Mouse (Mus musculus) embryonic fibroblast, embryonic 13.5 days (primary cell): ENCODE measurements around the gene Timm29. TPM values are rescaled to one million over a fixed set of nuclear protein-coding genes. Genes with fewer than 3 reads are reported as not detected.

Experiments
- H3K27ac ChIP-seq: 2 replicates; pipeline ENCODE4 v1.5.1; 2012; ENCODE audit warnings: low read length, control low read depth, inconsistent platforms; ENCODE audit not compliant: insufficient read depth
- H3K4me1 ChIP-seq: 2 replicates; pipeline ENCODE4 v1.6.1; 2011; ENCODE audit warnings: low read length; ENCODE audit not compliant: control insufficient read depth, insufficient read depth
- H3K4me3 ChIP-seq: 2 replicates; pipeline ENCODE4 v1.5.1; 2011; ENCODE audit warnings: mild to moderate bottlenecking, control low read depth, low read length; ENCODE audit not compliant: insufficient read depth
- CTCF ChIP-seq: IDR thresholded peaks from 2 replicates; pipeline ENCODE4 v1.5.1; 2011; ENCODE audit warnings: mild to moderate bottlenecking, control low read depth, low read length, moderate library complexity, borderline replicate concordance; ENCODE audit not compliant: insufficient read depth
- POLR2A ChIP-seq: IDR thresholded peaks from 2 replicates; pipeline ENCODE4 v1.6.1; 2011; ENCODE audit warnings: low read depth, mild to moderate bottlenecking, control low read depth, low read length, moderate library complexity
- polyA plus RNA-seq: library from polyadenylated mRNA; stranded (reverse); fragments of >200 nt; gene quantifications from 2 replicates; pipeline ENCODE4 v1.2.4, GENCODE M21; 2011; ENCODE audit warnings: low read depth; ENCODE audit not compliant: missing spikeins, insufficient read length

Gene Timm29
- polyA plus RNA-seq, 1 experiment = 31.6 TPM

DNA sequence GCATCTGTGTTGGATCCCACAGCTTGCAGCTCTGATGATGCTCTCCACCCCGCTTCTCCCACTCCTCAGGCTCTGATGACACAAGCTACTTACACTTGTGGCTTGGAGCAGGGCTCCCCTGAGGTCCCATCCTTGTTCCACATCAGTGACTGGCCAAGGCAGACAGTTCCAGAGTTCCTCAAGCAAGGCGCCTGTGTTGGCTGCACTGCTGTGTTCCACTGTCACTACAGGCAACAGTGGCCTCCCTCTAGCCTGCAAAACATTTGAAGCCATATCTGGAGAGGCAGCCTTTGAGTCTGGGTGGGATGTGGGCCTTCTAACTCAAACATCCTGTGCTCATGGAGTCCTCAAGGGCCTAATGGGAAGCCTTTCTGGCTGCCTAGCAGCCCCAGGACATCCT, 35.5 kb upstream of the Timm29 start:
- H3K4me1 ChIP-seq = 0 out of 2 replicates have a peak, but pooled peaks cover 4% of the 10 kb centered on the region
- no peak overlapping the region for H3K27ac ChIP-seq
- no peak overlapping the region for H3K4me3 ChIP-seq
- TF ChIP-seq CTCF (no peak), POLR2A (no peak)

DNA sequence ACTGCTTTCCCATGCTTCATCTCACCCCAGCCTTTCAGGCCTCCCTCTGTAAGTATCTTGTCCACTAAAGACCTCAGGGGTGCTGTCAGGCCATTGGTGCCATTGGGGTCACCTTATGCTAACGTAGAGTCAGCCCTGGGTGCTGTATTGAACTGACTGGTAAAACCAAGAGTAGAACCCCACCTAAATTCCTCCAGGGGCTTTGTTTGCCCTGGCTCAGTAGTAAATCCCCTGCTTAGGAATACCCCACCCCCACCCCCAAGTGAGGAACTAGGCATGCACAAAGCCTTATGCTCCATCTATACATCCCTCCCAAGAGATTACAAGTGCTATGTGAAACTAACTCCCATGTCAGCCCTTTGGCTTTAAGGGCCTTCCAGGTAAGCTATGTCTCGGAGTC, 35.0 kb upstream of the Timm29 start:
- Histone ChIP-seq H3K27ac (no peak overlapping the region), H3K4me3 (no peak overlapping the region), H3K4me1 (0 out of 2 replicates have a peak, but pooled peaks cover 4% of the 10 kb centered on the region)
- TF ChIP-seq CTCF = no peak
- TF ChIP-seq POLR2A = no peak

DNA sequence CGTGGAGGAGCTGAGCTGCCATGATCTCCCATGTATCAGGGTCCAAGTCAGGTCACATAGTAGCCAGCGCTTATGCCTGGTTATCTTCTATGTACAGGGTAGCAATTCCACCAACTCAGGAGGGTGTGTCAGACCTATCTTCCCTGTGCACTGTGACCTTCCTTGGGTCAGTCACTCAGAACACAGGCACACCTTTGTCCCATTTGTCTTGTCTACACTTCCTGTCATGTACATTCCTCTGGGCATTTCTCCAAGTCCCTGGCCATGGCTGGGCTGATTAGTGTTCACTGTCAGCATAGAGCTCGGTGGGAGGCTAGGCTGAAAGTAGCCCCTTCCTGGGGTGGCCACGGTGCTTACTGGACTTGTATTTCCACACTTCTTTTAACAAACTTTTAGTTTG, 34.2 kb upstream of the Timm29 start:
- Histone ChIP-seq H3K27ac (no peak overlapping the region), H3K4me1 (0 out of 2 replicates have a peak, but pooled peaks cover 4% of the 10 kb centered on the region), H3K4me3 (no peak overlapping the region)
- TF ChIP-seq CTCF (no peak), POLR2A (no peak)

DNA sequence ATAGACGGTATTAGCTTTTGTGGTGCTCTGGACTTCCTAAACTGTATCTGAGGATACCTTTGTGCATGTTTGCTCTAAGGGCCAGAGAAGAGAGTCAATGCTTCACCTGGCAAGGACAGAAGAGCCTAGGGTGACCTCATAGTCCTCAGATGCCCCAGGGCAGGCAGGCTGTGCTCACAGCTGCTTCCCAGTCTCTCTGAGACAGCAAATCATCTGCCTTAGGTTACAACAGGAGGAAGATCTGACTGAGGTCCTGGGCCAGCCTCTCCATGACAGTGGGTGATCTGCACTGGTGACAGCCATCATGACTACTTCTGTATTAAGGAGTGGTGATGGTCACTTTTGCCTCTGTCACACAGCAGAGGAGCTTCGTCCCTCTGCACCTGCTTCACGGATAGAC, 33.4 kb upstream of the Timm29 start:
- TF ChIP-seq POLR2A = no peak
- TF ChIP-seq CTCF = no peak
- Histone ChIP-seq H3K27ac (no peak overlapping the region), H3K4me3 (no peak overlapping the region), H3K4me1 (peaks cover 5% of the 10 kb centered on the region)

DNA sequence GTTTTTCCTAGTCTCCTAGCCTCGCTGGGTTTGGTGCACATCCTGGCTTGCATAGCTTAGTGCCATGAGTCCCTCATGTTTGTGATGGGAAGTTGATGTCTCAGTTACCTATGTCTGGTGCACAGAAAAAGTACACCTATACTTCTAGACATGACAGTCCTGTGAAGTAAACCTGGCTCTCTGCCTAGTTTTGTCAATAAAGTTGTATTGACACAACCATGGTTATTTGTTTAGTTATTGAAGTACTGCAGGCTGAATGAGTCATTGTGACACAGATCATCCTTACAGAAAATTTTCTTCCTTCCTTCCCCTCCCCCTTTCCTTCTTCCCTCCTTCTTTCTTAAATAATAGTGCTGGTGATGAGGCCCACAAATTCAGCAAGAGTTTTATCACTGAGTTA, 28.1 kb upstream of the Timm29 start:
- peaks cover 4% of the 10 kb centered on the region for H3K4me1 ChIP-seq
- peak overlapping the region; percentile 19; the same call in 1 of the 2 replicates for H3K27ac ChIP-seq
- no peak overlapping the region for H3K4me3 ChIP-seq
- no peak for TF ChIP-seq CTCF

DNA sequence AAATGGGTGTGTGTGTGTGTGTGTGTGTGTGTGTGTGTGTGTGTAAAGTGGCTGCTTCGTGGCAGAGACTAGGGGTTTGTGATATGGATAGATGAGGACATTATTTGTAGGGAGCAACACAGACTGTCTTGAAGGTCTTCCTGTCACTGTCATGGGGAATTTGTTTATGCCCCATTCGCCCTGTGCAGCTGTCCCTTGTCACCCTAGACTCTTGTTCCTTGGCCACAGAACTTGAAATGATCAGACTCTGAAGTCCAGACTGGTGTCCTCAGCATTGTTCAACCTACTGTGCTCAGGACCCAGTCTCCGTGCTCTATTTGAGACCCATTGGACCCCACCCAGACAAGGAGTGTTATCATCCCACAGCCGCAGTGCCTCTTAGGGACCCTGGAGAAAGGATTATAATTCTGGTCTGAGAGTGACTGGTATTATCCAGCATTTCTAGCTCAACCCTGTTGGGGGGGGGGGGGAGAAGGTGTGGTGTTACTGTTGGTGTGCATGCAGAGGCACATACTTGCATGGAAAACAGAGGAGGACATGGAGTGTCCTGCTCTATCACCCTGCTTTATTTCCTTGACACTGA, 27.4 kb upstream of the Timm29 start:
- no peak overlapping the region for H3K27ac ChIP-seq
- H3K4me1 ChIP-seq = peaks cover 4% of the 10 kb centered on the region
- H3K4me3 ChIP-seq = no peak overlapping the region
- no peak for TF ChIP-seq CTCF
- TF ChIP-seq POLR2A = no peak

DNA sequence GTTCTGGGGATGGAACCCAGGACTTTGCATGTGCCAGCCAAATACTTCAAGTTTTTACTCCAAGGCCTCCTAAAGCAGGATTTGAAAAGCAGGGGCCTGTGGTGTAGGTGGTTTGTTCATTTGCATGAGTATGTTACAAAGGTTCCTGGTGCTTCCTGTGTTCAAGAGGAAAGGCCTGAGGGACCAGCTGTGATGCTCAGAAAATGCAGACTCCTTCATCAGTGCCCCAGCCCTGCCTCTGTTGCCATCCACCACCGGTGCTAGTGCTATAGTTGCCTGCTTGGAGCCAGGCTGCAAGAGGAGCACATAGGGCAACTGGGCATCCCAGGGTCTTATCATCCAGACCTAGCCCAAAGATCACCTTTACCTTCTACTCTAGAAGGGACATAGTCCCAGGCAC, 26.0 kb upstream of the Timm29 start:
- TF ChIP-seq CTCF = no peak
- TF ChIP-seq POLR2A = no peak

DNA sequence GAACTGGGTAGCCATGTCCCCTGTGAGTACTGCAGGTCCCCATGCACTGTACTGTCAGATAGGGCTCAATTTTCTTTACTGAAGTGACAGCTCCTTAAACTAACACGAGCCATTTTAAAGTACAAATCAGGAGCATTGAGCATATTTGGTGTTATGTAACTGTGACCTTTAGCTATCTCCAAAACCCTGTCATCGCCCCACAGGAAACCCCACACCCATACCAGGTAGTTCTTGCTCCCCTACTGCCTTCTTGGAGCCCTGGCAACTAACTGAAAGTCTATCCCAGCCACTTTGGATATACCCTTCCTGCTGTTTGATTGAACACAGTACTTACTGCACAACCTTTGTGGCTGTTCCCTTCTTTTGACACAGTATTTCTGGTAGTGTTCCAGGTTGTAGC, 25.5 kb upstream of the Timm29 start:
- Histone ChIP-seq H3K4me1 (peaks cover 4% of the 10 kb centered on the region), H3K27ac (no peak overlapping the region), H3K4me3 (no peak overlapping the region)
- TF ChIP-seq CTCF (no peak), POLR2A (no peak)

More for the DNA sequence above, 26.0 kb upstream of the Timm29 start:
- Histone ChIP-seq H3K27ac (no peak overlapping the region), H3K4me3 (no peak overlapping the region), H3K4me1 (peaks cover 4% of the 10 kb centered on the region)

DNA sequence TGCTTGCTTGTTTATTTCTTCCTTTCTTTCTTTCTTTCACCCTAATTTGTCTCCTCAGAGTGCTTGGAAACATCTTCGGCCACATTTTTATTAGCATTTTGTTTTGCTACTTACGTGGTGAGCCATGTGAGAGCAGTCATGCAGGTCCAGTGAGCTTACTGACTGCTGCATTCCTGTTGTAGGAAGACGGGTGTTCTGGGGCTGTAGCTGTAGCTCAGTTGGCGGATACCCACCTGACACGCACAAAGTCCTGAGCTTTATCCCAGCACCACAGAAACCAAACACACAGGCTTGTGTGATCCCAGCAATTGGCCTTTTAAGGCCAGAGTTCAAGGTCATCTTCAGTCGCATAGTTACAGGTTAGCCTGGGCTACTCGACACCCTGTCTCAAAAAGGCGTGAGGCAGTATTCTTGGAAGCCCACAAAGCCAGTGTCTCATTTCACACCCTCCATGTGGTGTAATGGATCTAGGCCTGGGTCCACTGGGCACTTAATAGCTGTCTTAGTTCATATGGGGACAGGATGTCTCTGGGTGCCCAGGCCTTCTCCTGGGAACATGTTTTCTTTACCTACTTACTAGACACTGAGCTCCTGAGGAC, 23.8 kb upstream of the Timm29 start:
- Histone ChIP-seq H3K27ac (no peak overlapping the region), H3K4me3 (no peak overlapping the region), H3K4me1 (peaks cover 4% of the 10 kb centered on the region)
- TF ChIP-seq POLR2A (no peak), CTCF (no peak)

DNA sequence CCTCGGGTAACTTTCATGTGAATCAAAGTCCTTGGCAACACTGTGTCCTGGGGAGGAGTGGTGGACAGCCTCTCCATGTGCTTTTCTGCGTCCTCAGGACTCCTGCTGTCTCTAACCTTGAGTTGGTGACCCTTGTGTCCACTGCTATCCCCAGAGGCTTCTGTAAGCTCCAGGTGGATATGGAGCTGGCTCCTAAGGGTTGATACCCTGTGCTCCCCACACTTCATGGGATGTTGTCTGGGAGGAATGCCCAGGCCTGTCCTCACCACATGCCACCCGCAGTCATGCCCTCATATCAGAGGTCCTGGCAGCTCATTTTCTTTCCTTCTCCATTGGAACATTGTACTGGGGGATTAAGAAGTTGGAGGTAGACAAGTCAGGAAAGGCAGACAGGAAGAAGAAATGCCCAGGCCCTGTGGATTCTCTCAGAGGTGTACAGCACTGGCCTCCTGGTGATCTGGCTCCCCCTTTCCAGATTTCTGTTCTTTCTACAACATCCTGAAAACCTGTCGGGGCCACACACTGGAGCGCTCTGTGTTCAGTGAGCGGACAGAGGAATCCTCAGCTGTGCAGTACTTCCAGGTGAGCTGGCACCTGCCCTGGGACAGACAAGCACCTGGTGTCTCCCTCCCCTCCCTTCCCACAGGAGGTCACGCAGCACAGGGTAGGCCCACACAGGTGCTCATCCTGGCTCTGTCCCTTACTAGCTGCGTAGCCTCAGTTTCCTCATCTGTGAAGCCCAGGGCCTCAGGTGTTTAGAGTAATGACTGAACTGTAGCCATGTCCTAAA, 18.3 kb upstream of the Timm29 start:
- TF ChIP-seq POLR2A = no peak
- no peak for TF ChIP-seq CTCF
- H3K27ac ChIP-seq = no peak overlapping the region
- no peak overlapping the region for H3K4me3 ChIP-seq
- H3K4me1 ChIP-seq = no peaks in the 10 kb centered on the region
